Mouse (Mus musculus): ENCODE measurements around the gene Ggct. TPM values are rescaled to one million over a fixed set of nuclear protein-coding genes. Genes with fewer than 3 reads are reported as not detected.
"Not testable (repeated sequence)": the region's sequence is repeated elsewhere in the genome, so short reads cannot be mapped to it uniquely, and the experiment has no call there.

Gene Ggct
- total and polyA plus RNA-seq, 2 experiments from 2014 or later: 0.11 to 7.0 TPM

GRCm38 (mm10) chr6:54957655-54958054, 35.1 kb downstream of the Ggct start:
- DNase-seq (ENCODE audit: low spot score): no peak
- Histone ChIP-seq H3K9ac (replicated peaks; ENCODE audit: low read depth, low read length) (no peak overlapping the region), H3K27me3 (ENCODE audit: control insufficient read depth, insufficient read depth, low read length) (no peaks in the 10 kb centered on the region), H3K4me2 (ENCODE audit: low read depth, low read length) (no peak overlapping the region), H3K4me1 (ENCODE audit: control insufficient read depth, insufficient read depth) (no peaks in the 10 kb centered on the region), H3K27ac (ENCODE audit: low read depth) (no peak overlapping the region), H3K36me3 (replicated peaks; ENCODE audit: control insufficient read depth, insufficient read depth, low read length) (no peaks in the 10 kb centered on the region), H3K4me3 (ENCODE audit: low read depth, low read length) (no peak overlapping the region), H3K9me3 (replicated peaks; ENCODE audit: control insufficient read depth, low read length) (no peaks in the 10 kb centered on the region)
- WGBS: 83% methylated on average over 8 of the region's 8 CpGs
- ATAC-seq (ENCODE audit: insufficient read depth, low read depth): no peak
- TF ChIP-seq CTCF (IDR thresholded peaks at IDR 0.05; ENCODE audit: low read depth) (no peak), EP300 (IDR thresholded peaks at IDR 0.05; ENCODE audit: low read depth) (no peak)

GRCm38 (mm10) chr6:54956425-54956824, 36.3 kb downstream of the Ggct start:
- no peak for DNase-seq (ENCODE audit: low spot score)
- 58% methylated on average over 1 of the region's 1 CpGs for WGBS

DNA sequence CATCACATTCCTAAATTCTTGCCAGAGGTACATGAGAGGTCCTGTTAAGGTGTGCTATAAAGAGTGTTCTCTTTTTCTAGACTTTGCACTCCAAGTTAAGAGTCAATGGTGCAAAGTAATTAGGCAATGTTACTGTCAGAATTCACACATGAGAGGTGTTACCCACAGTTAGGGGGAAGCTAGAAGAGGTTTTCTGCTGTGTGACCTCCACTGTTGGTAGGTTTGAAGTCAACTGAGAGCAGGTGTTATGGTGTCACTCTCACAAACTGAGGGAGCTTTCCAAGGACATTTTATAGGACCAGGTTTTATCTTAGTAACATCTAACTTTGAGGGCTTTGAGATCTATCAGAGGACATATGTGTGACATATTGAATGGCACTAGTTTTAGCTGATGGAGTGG, 36.8 kb downstream of the Ggct start:
- Histone ChIP-seq H3K9me3 (replicated peaks; ENCODE audit: control insufficient read depth, low read length) (no peaks in the 10 kb centered on the region), H3K4me2 (ENCODE audit: low read depth, low read length) (no peak overlapping the region), H3K36me3 (replicated peaks; ENCODE audit: control insufficient read depth, insufficient read depth, low read length) (no peaks in the 10 kb centered on the region), H3K4me3 (ENCODE audit: low read depth, low read length) (no peak overlapping the region), H3K4me1 (ENCODE audit: control insufficient read depth, insufficient read depth) (no peaks in the 10 kb centered on the region), H3K27me3 (ENCODE audit: control insufficient read depth, insufficient read depth, low read length) (no peaks in the 10 kb centered on the region), H3K9ac (replicated peaks; ENCODE audit: low read depth, low read length) (no peak overlapping the region), H3K27ac (ENCODE audit: low read depth) (no peak overlapping the region)
- no peak for ATAC-seq (ENCODE audit: insufficient read depth, low read depth)
- DNase-seq (ENCODE audit: low spot score): no peak
- TF ChIP-seq CTCF (IDR thresholded peaks at IDR 0.05; ENCODE audit: low read depth) (no peak), EP300 (IDR thresholded peaks at IDR 0.05; ENCODE audit: low read depth) (no peak)

More at GRCm38 (mm10) chr6:54956425-54956824, 36.3 kb downstream of the Ggct start:
- H3K27ac ChIP-seq (ENCODE audit: low read depth): no peak overlapping the region
- no peaks in the 10 kb centered on the region for H3K4me1 ChIP-seq (ENCODE audit: control insufficient read depth, insufficient read depth)
- H3K4me3 ChIP-seq (ENCODE audit: low read depth, low read length): no peak overlapping the region
- H3K9ac ChIP-seq (replicated peaks; ENCODE audit: low read depth, low read length): no peak overlapping the region
- no peaks in the 10 kb centered on the region for H3K27me3 ChIP-seq (ENCODE audit: control insufficient read depth, insufficient read depth, low read length)
- no peaks in the 10 kb centered on the region for H3K9me3 ChIP-seq (replicated peaks; ENCODE audit: control insufficient read depth, low read length)
- no peak for ATAC-seq (ENCODE audit: insufficient read depth, low read depth)
- no peak overlapping the region for H3K4me2 ChIP-seq (ENCODE audit: low read depth, low read length)
- TF ChIP-seq CTCF (IDR thresholded peaks at IDR 0.05; ENCODE audit: low read depth) (no peak), EP300 (IDR thresholded peaks at IDR 0.05; ENCODE audit: low read depth) (no peak)
- H3K36me3 ChIP-seq (replicated peaks; ENCODE audit: control insufficient read depth, insufficient read depth, low read length): no peaks in the 10 kb centered on the region

DNA sequence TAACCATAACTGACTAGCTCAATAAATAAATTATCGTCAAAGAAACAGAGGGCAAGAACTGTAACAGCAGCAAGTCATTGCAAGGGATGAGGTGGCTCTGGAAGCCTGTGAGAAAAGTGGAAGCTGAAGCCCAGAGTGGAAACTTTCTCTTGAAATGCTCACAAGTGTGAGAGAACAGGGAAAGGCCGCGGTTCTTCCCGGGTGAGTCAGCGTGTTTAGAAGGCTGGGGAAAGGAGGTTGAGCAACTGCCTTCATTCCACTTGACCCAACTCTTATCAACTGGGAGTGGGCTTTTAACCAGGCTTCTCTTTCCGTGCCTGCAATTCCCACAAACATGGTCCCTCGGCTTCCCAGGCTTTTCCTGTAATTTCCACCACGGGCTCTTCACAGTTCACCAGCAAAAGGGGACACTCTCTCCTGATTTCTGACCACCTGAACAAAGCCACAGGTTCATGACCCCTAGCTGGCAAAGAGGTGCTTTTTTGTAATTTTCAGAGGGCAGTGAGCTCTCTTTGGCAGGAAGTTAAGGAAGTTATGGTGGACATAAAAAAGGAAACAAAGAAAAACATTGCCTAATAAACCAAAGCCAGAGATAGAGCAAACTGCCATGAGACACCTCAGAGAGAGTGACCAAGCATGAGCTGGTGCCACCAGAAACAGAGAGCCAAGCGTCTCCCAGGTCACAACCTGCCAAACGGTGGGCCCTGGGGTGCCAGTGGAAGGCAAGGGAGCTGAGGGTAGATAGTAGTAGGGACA, 37.9 kb downstream of the Ggct start:
- Histone ChIP-seq H3K4me3 (ENCODE audit: low read depth, low read length) (no peak overlapping the region), H3K27me3 (ENCODE audit: control insufficient read depth, insufficient read depth, low read length) (no peaks in the 10 kb centered on the region), H3K27ac (ENCODE audit: low read depth) (peak overlapping the region; percentile 65), H3K4me1 (ENCODE audit: control insufficient read depth, insufficient read depth) (no peaks in the 10 kb centered on the region), H3K9me3 (replicated peaks; ENCODE audit: control insufficient read depth, low read length) (no peaks in the 10 kb centered on the region), H3K4me2 (ENCODE audit: low read depth, low read length) (no peak overlapping the region), H3K9ac (replicated peaks; ENCODE audit: low read depth, low read length) (no peak overlapping the region), H3K36me3 (replicated peaks; ENCODE audit: control insufficient read depth, insufficient read depth, low read length) (no peaks in the 10 kb centered on the region)
- WGBS: 47% methylated on average over 10 of the region's 10 CpGs
- ATAC-seq (ENCODE audit: insufficient read depth, low read depth) (0 out of 2 replicates have a peak, but pooled peaks have one; percentile 39), DNase-seq (ENCODE audit: low spot score) (peak; percentile 64)
- TF ChIP-seq EP300 (IDR thresholded peaks at IDR 0.05; ENCODE audit: low read depth): no peak
- no peak for TF ChIP-seq CTCF (IDR thresholded peaks at IDR 0.05; ENCODE audit: low read depth)

GRCm38 (mm10) chr6:54953399-54953798, 39.4 kb downstream of the Ggct start:
- not testable (repeated sequence) for H3K4me2 ChIP-seq (ENCODE audit: low read depth, low read length); H3K4me3 ChIP-seq (ENCODE audit: low read depth, low read length); H3K27ac ChIP-seq (ENCODE audit: low read depth); DNase-seq (ENCODE audit: low spot score); H3K4me1 ChIP-seq (ENCODE audit: control insufficient read depth, insufficient read depth); H3K27me3 ChIP-seq (ENCODE audit: control insufficient read depth, insufficient read depth, low read length); H3K9ac ChIP-seq (replicated peaks; ENCODE audit: low read depth, low read length); ATAC-seq (ENCODE audit: insufficient read depth, low read depth); H3K9me3 ChIP-seq (replicated peaks; ENCODE audit: control insufficient read depth, low read length); H3K36me3 ChIP-seq (replicated peaks; ENCODE audit: control insufficient read depth, insufficient read depth, low read length)
- WGBS: 86% methylated on average over 4 of the region's 4 CpGs

DNA sequence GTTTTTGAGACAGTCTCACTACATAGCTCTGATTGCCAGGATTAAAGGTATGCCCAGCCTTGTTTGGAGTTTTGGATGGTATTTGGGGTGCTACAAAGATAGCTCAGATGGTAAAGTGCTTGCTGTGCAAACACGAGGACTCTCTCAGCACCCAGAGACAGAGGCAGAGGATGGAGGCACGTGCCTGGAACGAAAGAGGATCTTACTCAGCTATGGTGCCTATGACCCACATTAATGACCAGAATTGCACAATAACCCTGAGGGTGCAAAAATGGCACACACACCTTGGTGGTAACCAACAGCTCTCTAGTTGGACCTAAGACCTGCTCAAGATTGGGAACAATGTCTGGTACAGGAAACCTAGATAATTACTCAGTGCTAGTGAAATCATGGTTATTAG, 40.2 kb downstream of the Ggct start:
- no peak for DNase-seq (ENCODE audit: low spot score)
- WGBS: 82% methylated on average over 3 of the region's 3 CpGs
- TF ChIP-seq CTCF (IDR thresholded peaks at IDR 0.05; ENCODE audit: low read depth) (no peak), EP300 (IDR thresholded peaks at IDR 0.05; ENCODE audit: low read depth) (no peak)

More for the DNA sequence above, 40.2 kb downstream of the Ggct start:
- H3K9me3 ChIP-seq (replicated peaks; ENCODE audit: control insufficient read depth, low read length): no peaks in the 10 kb centered on the region
- H3K4me2 ChIP-seq (ENCODE audit: low read depth, low read length): no peak overlapping the region
- ATAC-seq (ENCODE audit: insufficient read depth, low read depth): no peak
- no peak overlapping the region for H3K9ac ChIP-seq (replicated peaks; ENCODE audit: low read depth, low read length)
- H3K4me3 ChIP-seq (ENCODE audit: low read depth, low read length): no peak overlapping the region
- no peaks in the 10 kb centered on the region for H3K4me1 ChIP-seq (ENCODE audit: control insufficient read depth, insufficient read depth)
- no peaks in the 10 kb centered on the region for H3K36me3 ChIP-seq (replicated peaks; ENCODE audit: control insufficient read depth, insufficient read depth, low read length)
- H3K27ac ChIP-seq (ENCODE audit: low read depth): no peak overlapping the region
- H3K27me3 ChIP-seq (ENCODE audit: control insufficient read depth, insufficient read depth, low read length): no peaks in the 10 kb centered on the region

Measured in heart, postnatal 0 days (tissue).